Mouse (Mus musculus) CD4-positive, CD25-positive, alpha-beta regulatory T cell, adult 4 months (primary cell): ENCODE data around the gene Tiam1. TPM values are rescaled to one million over a fixed set of nuclear protein-coding genes. Genes with fewer than 3 reads are reported as not detected.

ENCODE experiments used
- ATAC-seq: one replicate; pipeline ENCODE4 v1.8.0; 2017
- polyA plus RNA-seq, 2 experiments: library from polyadenylated mRNA; unstranded; fragments of 100-300 nt; shearing (Covaris generic); gene quantifications; one replicate each; pipeline ENCODE4 v1.2.1; 2017

Tiam1 gene
- 10 to 100 TPM; 53.3 to 54.6 TPM for polyA plus RNA-seq

GRCm38 (mm10) chr16:90143760-90144516, at the start of gene Tiam1:
Gene Tiam1 (minus strand): TSS chr16:90143769.
- ATAC-seq = peak; percentile 90

GRCm38 (mm10) chr16:90191289-90191688, 47.7 kb upstream of the Tiam1 start:
- ATAC-seq = no peak

- no peak for ATAC-seq
Observed at GRCm38 (mm10) chr16:90187453-90187852, 43.9 kb upstream of the Tiam1 start.

- ATAC-seq = peak; percentile 96
Observed at GRCm38 (mm10) chr16:90185928-90186588, 42.5 kb upstream of the Tiam1 start.

GRCm38 (mm10) chr16:90184135-90184534, 40.6 kb upstream of the Tiam1 start:
- ATAC-seq = no peak

- ATAC-seq = no peak
Observed at GRCm38 (mm10) chr16:90181673-90182072, 38.1 kb upstream of the Tiam1 start.

GRCm38 (mm10) chr16:90180975-90181374, 37.4 kb upstream of the Tiam1 start:
- ATAC-seq = no peak

GRCm38 (mm10) chr16:90179892-90180291, 36.3 kb upstream of the Tiam1 start:
- no peak for ATAC-seq

GRCm38 (mm10) chr16:90178404-90178803, 34.8 kb upstream of the Tiam1 start:
- no peak for ATAC-seq

- no peak for ATAC-seq
Observed at GRCm38 (mm10) chr16:90177425-90177824, 33.9 kb upstream of the Tiam1 start.

GRCm38 (mm10) chr16:90176472-90176871, 32.9 kb upstream of the Tiam1 start:
- no peak for ATAC-seq

GRCm38 (mm10) chr16:90171416-90171815, 27.8 kb upstream of the Tiam1 start:
- ATAC-seq = no peak

GRCm38 (mm10) chr16:90170676-90171075, 27.1 kb upstream of the Tiam1 start:
- no peak for ATAC-seq

- no peak for ATAC-seq
Observed at GRCm38 (mm10) chr16:90169863-90170630, 26.5 kb upstream of the Tiam1 start.

- ATAC-seq = peak; percentile 78
Observed at GRCm38 (mm10) chr16:90167646-90168045, 24.1 kb upstream of the Tiam1 start.

GRCm38 (mm10) chr16:90165435-90165834, 21.9 kb upstream of the Tiam1 start:
- no peak for ATAC-seq

- ATAC-seq = no peak
Observed at GRCm38 (mm10) chr16:90164942-90165341, 21.4 kb upstream of the Tiam1 start.

- ATAC-seq = no peak
Observed at GRCm38 (mm10) chr16:90155080-90155479, 11.5 kb upstream of the Tiam1 start.

GRCm38 (mm10) chr16:90150820-90151219, 7.3 kb upstream of the Tiam1 start:
- ATAC-seq = no peak

- ATAC-seq = no peak
Observed at GRCm38 (mm10) chr16:90150126-90150525, 6.6 kb upstream of the Tiam1 start.

- no peak for ATAC-seq
Observed at GRCm38 (mm10) chr16:90149335-90149734, 5.8 kb upstream of the Tiam1 start.

GRCm38 (mm10) chr16:90145244-90145643, 1.7 kb upstream of the Tiam1 start:
- ATAC-seq = no peak

- no peak for ATAC-seq
Observed at GRCm38 (mm10) chr16:90144541-90144940, 972 bp upstream of the Tiam1 start.

- ATAC-seq = peak; percentile 13
Observed at GRCm38 (mm10) chr16:90143416-90143759, 181 bp downstream of the Tiam1 start.
